Mouse (Mus musculus): ENCODE data around the gene Btbd35f18. TPM values are rescaled to one million over a fixed set of nuclear protein-coding genes. Genes with fewer than 3 reads are reported as not detected.
"Not testable (repeated sequence)": the region's sequence is repeated elsewhere in the genome, so short reads cannot be mapped to it uniquely, and the experiment has no call there.

The Btbd35f18 gene
- polyA plus RNA-seq (2015; fragmentation: Nextera tagmentation; extraction: Ambion mirVana), result not detected in 2 replicates

DNA sequence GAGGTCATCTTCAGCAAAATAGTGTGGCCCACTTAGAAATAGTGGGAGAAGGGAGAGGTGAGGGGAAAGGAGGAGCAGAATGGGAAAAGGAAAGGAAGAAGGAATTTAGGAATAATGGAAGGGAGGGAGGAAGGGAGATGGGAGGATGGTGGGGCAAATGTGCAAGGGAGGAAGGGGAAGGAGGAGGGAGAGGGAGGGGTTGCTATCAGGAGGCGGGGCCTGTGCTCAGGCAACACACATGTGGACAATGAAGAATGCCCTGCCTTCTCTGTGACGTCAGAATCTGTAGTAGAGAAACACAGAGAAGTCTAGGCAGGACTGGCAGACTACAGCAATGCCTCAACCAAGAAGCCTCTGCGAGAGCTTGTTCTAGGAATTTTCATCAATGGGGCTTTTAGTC, at the start of gene Btbd35f18:
Btbd35f18 (plus strand) TSS at position 301 of the 400 bp plus-strand sequence.
- no CpG with 5 or more reads among the region's 3 CpGs for WGBS (ENCODE audit: insufficient replicate concordance)
- ATAC-seq; H3K36me3 ChIP-seq (replicated peaks; ENCODE audit: insufficient read depth, low read length); H3K9ac ChIP-seq (replicated peaks); H3K27ac ChIP-seq (ENCODE audit: low read depth); H3K4me2 ChIP-seq (ENCODE audit: low read depth, low read length); H3K4me3 ChIP-seq (ENCODE audit: low read depth, low read length); DNase-seq; H3K4me1 ChIP-seq (ENCODE audit: insufficient read depth); H3K9me3 ChIP-seq (ENCODE audit: low read length); H3K27me3 ChIP-seq (ENCODE audit: insufficient read depth, low read length): not testable (repeated sequence)

Other genes with a start within 250 kb of the Btbd35f18 start
- gene Btbd35f10, start 52.7 kb downstream of the Btbd35f18 start, polyA plus RNA-seq (2015; fragmentation: Nextera tagmentation; extraction: Ambion mirVana), result not detected in 2 replicates

All from liver, postnatal 0 days (tissue).